Mouse (Mus musculus): ENCODE data around the gene Tspan18.

GRCm38 (mm10) chr2:93368954-93369353 lies 34.6 kb upstream of the Tspan18 start:
- no peak for TF ChIP-seq POLR2A (IDR thresholded peaks at IDR 0.05; ENCODE audit: insufficient read depth, low read length)
- TF ChIP-seq CTCF (IDR thresholded peaks at IDR 0.05; ENCODE audit: low read depth, low read length) = no peak
